Mouse (Mus musculus): ENCODE data around the gene Gm11444.

- no peak for TF ChIP-seq POLR2A (IDR thresholded peaks at IDR 0.05; ENCODE audit: borderline replicate concordance, extremely low read depth, low read depth, low read length)
- no peak for TF ChIP-seq CTCF (IDR thresholded peaks at IDR 0.05; ENCODE audit: insufficient read depth, low read length)
These were observed 26.1 kb upstream of the Gm11444 start for GRCm38 (mm10) chr11:85876059-85876788.

Data from lung, adult 2 months (tissue).